Mouse (Mus musculus): ENCODE results near the gene Slc25a10. TPM values are rescaled to one million over a fixed set of nuclear protein-coding genes. Genes with fewer than 3 reads are reported as not detected.

Gene Slc25a10
- polyA plus RNA-seq, 1 experiment: 5.5 TPM

- no peak for TF ChIP-seq TAL1 (IDR thresholded peaks at IDR 0.05; ENCODE audit: low read length)
- no peak for TF ChIP-seq GATA1 (IDR thresholded peaks at IDR 0.05; ENCODE audit: low read length)
- Histone ChIP-seq H3K4me3 (replicated peaks) (no peak overlapping the region), H3K9me3 (ENCODE audit: control insufficient read depth, low read length) (peaks cover 3% of the 10 kb centered on the region; the same call in 1 of the 2 replicates), H3K36me3 (ENCODE audit: control insufficient read depth) (no peaks in the 10 kb centered on the region), H3K27me3 (ENCODE audit: control insufficient read depth) (peaks cover 3% of the 10 kb centered on the region), H3K4me1 (ENCODE audit: control insufficient read depth) (peaks cover 36% of the 10 kb centered on the region)
Measured at GRCm38 (mm10) chr11:120522581-120522980, 30.9 kb downstream of the Slc25a10 start.

DNA sequence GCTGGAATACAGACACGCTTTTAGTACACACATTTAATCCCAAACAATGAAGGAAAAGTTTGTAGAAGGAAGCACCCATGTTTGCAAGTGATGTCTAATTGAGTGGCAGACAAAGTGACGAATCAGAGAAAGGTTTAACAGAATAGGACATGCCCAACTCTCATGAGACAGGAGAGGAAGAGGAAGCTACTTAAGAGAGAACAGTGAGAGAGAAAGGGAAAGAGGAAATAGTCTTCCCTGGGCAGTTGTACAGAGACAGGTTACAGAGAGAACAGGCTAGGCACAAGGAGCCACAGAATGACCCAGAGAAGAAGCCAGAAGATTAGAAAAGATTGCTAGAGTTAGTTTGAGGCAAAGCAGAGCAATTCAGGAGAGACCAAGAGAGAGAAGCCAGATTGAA is 34.3 kb downstream of the Slc25a10 start:
- H3K9me3 ChIP-seq (ENCODE audit: control insufficient read depth, low read length): peaks cover 9% of the 10 kb centered on the region; the same call in 1 of the 2 replicates
- H3K4me1 ChIP-seq (ENCODE audit: control insufficient read depth): peaks cover 16% of the 10 kb centered on the region
- H3K4me3 ChIP-seq (replicated peaks): no peak overlapping the region
- H3K27me3 ChIP-seq (ENCODE audit: control insufficient read depth): peaks cover 37% of the 10 kb centered on the region
- no peaks in the 10 kb centered on the region for H3K36me3 ChIP-seq (ENCODE audit: control insufficient read depth)
- no peak for TF ChIP-seq GATA1 (IDR thresholded peaks at IDR 0.05; ENCODE audit: low read length)
- TF ChIP-seq TAL1 (IDR thresholded peaks at IDR 0.05; ENCODE audit: low read length): no peak

DNA sequence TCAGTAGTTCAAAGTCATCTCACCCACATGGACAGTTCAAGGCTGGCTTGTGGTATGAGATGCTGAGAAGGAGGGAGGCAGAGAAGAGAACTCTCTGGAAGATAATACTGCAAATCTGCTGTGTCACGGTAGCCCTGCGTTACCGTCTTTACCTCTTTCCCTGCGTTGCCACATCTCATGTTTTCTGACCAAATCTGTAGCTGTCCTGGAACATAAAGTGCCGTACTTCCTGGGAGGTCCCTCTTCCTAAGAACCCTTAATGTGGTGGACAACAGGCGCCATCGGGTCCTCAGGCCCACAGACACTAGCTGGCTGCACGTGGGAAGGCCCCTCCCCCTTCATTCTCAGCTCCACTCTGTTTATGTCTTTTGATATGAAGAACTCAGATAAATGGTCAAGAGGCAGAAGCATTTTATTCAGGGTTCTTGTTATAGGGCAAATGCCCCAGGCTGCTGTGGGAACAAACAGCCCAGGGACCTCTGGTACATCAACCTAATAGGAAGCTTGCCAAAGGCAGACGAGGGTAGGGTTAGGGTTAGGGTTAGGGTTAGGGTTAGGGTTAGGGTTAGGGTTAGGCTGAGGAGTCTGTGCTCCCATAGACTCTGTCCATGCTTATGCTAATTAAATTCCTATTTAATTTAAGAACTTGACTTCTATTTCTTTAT is 36.2 kb downstream of the Slc25a10 start:
- peaks cover 9% of the 10 kb centered on the region; the same call in 1 of the 2 replicates for H3K9me3 ChIP-seq (ENCODE audit: control insufficient read depth, low read length)
- H3K4me1 ChIP-seq (ENCODE audit: control insufficient read depth): peaks cover 10% of the 10 kb centered on the region
- TF ChIP-seq GATA1 (IDR thresholded peaks at IDR 0.05; ENCODE audit: low read length): no peak
- no peak for TF ChIP-seq TAL1 (IDR thresholded peaks at IDR 0.05; ENCODE audit: low read length)
- no peaks in the 10 kb centered on the region for H3K36me3 ChIP-seq (ENCODE audit: control insufficient read depth)
- peaks cover 56% of the 10 kb centered on the region for H3K27me3 ChIP-seq (ENCODE audit: control insufficient read depth)
- no peak overlapping the region for H3K4me3 ChIP-seq (replicated peaks)

GRCm38 (mm10) chr11:120528903-120529302 is 37.3 kb downstream of the Slc25a10 start:
- Histone ChIP-seq H3K27me3 (ENCODE audit: control insufficient read depth) (peaks cover 66% of the 10 kb centered on the region), H3K9me3 (ENCODE audit: control insufficient read depth, low read length) (peaks cover 9% of the 10 kb centered on the region; the same call in 1 of the 2 replicates), H3K36me3 (ENCODE audit: control insufficient read depth) (no peaks in the 10 kb centered on the region), H3K4me1 (ENCODE audit: control insufficient read depth) (peaks cover 10% of the 10 kb centered on the region), H3K4me3 (replicated peaks) (no peak overlapping the region)
- TF ChIP-seq TAL1 (IDR thresholded peaks at IDR 0.05; ENCODE audit: low read length) (no peak), GATA1 (IDR thresholded peaks at IDR 0.05; ENCODE audit: low read length) (no peak)

GRCm38 (mm10) chr11:120530085-120530964 is 38.7 kb downstream of the Slc25a10 start, which contains the start of gene Gcgr:
Gene Gcgr (plus strand): TSS chr11:120530699.
- peaks cover 81% of the 10 kb centered on the region for H3K27me3 ChIP-seq (ENCODE audit: control insufficient read depth)
- no peaks in the 10 kb centered on the region; the same call in 1 of the 2 replicates for H3K36me3 ChIP-seq (ENCODE audit: control insufficient read depth)
- TF ChIP-seq TAL1 (IDR thresholded peaks at IDR 0.05; ENCODE audit: low read length): no peak
- no peak for TF ChIP-seq GATA1 (IDR thresholded peaks at IDR 0.05; ENCODE audit: low read length)
- H3K4me3 ChIP-seq (replicated peaks): peak within 1 kb of the TSS; percentile 50
- H3K4me1 ChIP-seq (ENCODE audit: control insufficient read depth): peaks cover 10% of the 10 kb centered on the region
- H3K9me3 ChIP-seq (ENCODE audit: control insufficient read depth, low read length): peaks cover 9% of the 10 kb centered on the region; the same call in 1 of the 2 replicates

- TF ChIP-seq GATA1 (IDR thresholded peaks at IDR 0.05; ENCODE audit: low read length) (no peak), TAL1 (IDR thresholded peaks at IDR 0.05; ENCODE audit: low read length) (no peak)
- peaks cover 2% of the 10 kb centered on the region; the same call in 1 of the 2 replicates for H3K36me3 ChIP-seq (ENCODE audit: control insufficient read depth)
- no peak overlapping the region for H3K4me3 ChIP-seq (replicated peaks)
- H3K4me1 ChIP-seq (ENCODE audit: control insufficient read depth): peaks cover 10% of the 10 kb centered on the region
- H3K27me3 ChIP-seq (ENCODE audit: control insufficient read depth): peaks cover 84% of the 10 kb centered on the region
- peaks cover 9% of the 10 kb centered on the region; the same call in 1 of the 2 replicates for H3K9me3 ChIP-seq (ENCODE audit: control insufficient read depth, low read length)
Measured at GRCm38 (mm10) chr11:120531646-120532045, 40.0 kb downstream of the Slc25a10 start.

DNA sequence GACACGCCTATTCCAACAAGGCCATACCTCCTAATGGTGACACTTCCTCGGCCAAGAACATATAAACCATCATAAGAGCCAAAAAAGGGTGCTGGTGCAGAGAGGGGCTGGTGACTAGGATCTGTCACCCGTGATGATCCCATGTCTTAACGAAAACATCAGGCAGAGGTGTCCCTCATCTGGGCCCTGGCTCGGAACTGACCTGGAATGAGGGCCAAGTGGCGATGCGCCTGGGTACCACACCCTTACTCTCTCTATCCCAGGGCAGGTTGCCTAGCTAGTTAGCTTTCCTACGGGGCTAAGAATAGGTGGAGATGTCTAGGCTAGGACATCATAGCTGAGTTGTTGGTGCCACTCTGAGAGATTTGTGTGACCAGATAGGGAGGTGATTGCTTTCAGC is 42.5 kb downstream of the Slc25a10 start:
- TF ChIP-seq GATA1 (IDR thresholded peaks at IDR 0.05; ENCODE audit: low read length) (no peak), TAL1 (IDR thresholded peaks at IDR 0.05; ENCODE audit: low read length) (no peak)
- H3K27me3 ChIP-seq (ENCODE audit: control insufficient read depth): peaks cover 66% of the 10 kb centered on the region
- H3K4me1 ChIP-seq (ENCODE audit: control insufficient read depth): peaks cover 6% of the 10 kb centered on the region
- H3K36me3 ChIP-seq (ENCODE audit: control insufficient read depth): peaks cover 2% of the 10 kb centered on the region; the same call in 1 of the 2 replicates
- no peak overlapping the region for H3K4me3 ChIP-seq (replicated peaks)
- peaks cover 9% of the 10 kb centered on the region; the same call in 1 of the 2 replicates for H3K9me3 ChIP-seq (ENCODE audit: control insufficient read depth, low read length)

- TF ChIP-seq TAL1 (IDR thresholded peaks at IDR 0.05; ENCODE audit: low read length): no peak
- no peak for TF ChIP-seq GATA1 (IDR thresholded peaks at IDR 0.05; ENCODE audit: low read length)
- H3K36me3 ChIP-seq (ENCODE audit: control insufficient read depth): peaks cover 2% of the 10 kb centered on the region; the same call in 1 of the 2 replicates
- H3K4me1 ChIP-seq (ENCODE audit: control insufficient read depth): peaks cover 12% of the 10 kb centered on the region
- peaks cover 55% of the 10 kb centered on the region for H3K27me3 ChIP-seq (ENCODE audit: control insufficient read depth)
- H3K9me3 ChIP-seq (ENCODE audit: control insufficient read depth, low read length): peaks cover 9% of the 10 kb centered on the region; the same call in 1 of the 2 replicates
- no peak overlapping the region for H3K4me3 ChIP-seq (replicated peaks)
Measured at GRCm38 (mm10) chr11:120535145-120535544, 43.5 kb downstream of the Slc25a10 start.

GRCm38 (mm10) chr11:120535804-120536203 is 44.2 kb downstream of the Slc25a10 start:
- no peak overlapping the region for H3K4me3 ChIP-seq (replicated peaks)
- no peak for TF ChIP-seq TAL1 (IDR thresholded peaks at IDR 0.05; ENCODE audit: low read length)
- TF ChIP-seq GATA1 (IDR thresholded peaks at IDR 0.05; ENCODE audit: low read length): no peak
- H3K4me1 ChIP-seq (ENCODE audit: control insufficient read depth): peaks cover 10% of the 10 kb centered on the region
- H3K9me3 ChIP-seq (ENCODE audit: control insufficient read depth, low read length): peaks cover 5% of the 10 kb centered on the region; the same call in 1 of the 2 replicates
- peaks cover 2% of the 10 kb centered on the region; the same call in 1 of the 2 replicates for H3K36me3 ChIP-seq (ENCODE audit: control insufficient read depth)
- H3K27me3 ChIP-seq (ENCODE audit: control insufficient read depth): peaks cover 49% of the 10 kb centered on the region

Measured in erythroblast, embryonic 14.5 days (primary cell).